Comparison of ENCODE assay signal across 24 mouse cellular contexts in genomic region chr3:152284759-152285158, GRCm38 (mm10). TPM values are rescaled to one million over a fixed set of nuclear protein-coding genes. Genes with fewer than 3 reads are reported as not detected.
"Had no signal": no experiment of that assay in that cellular context is flagged by ENCODE, and none has a peak within 500 bp of the region (broad histone marks: within the 10 kb centered on the region; RNA-seq: fewer than 3 reads in every experiment).

No protein-coding gene starts in this region.

- H3K4me2 ChIP-seq: heart, embryonic 11.5 days; heart, embryonic 13.5 days; heart, embryonic 15.5 days; hindbrain, embryonic 12.5 days; hindbrain, embryonic 14.5 days; intestine, embryonic 15.5 days; limb, embryonic 12.5 days; liver, embryonic 11.5 days; liver, embryonic 13.5 days had no signal

- H3K4me3 ChIP-seq: heart, adult 2 months; heart, embryonic 13.5 days; heart, embryonic 15.5 days; hindbrain, embryonic 10.5 days; hindbrain, embryonic 12.5 days; intestine, embryonic 15.5 days; layer of hippocampus, adult 2 months; left cerebral cortex, adult 2 months; limb, embryonic 10.5 days; limb, embryonic 12.5 days; liver, embryonic 13.5 days had no signal

- DNase-seq: gastrocnemius, postnatal 14 days; heart, adult 2 months; heart, postnatal 14 days; heart, postnatal 4 days; kidney, adult 18-20 months; kidney, adult 8-10 months; kidney, postnatal 10 days; kidney, postnatal 25 days; kidney, postnatal 4 days; liver; liver, embryonic 13.5 days had no signal

- H3K27me3 ChIP-seq: heart, embryonic 13.5 days; heart, embryonic 15.5 days; hindbrain, embryonic 12.5 days; intestine, embryonic 15.5 days; limb, embryonic 12.5 days; liver, embryonic 13.5 days had no signal

- H3K27ac ChIP-seq: heart, adult 2 months; heart, embryonic 13.5 days; heart, embryonic 15.5 days; hindbrain, embryonic 10.5 days; hindbrain, embryonic 12.5 days; hindbrain, embryonic 14.5 days; intestine, embryonic 15.5 days; layer of hippocampus, adult 2 months; left cerebral cortex, adult 2 months; limb, embryonic 10.5 days; limb, embryonic 12.5 days; liver, embryonic 13.5 days had no signal

- H3K36me3 ChIP-seq: intestine, embryonic 15.5 days had no signal

RNA-seq across cellular contexts. Expression of gene Nexn, which starts 18.6 kb away (rescaled TPM):
- total RNA-seq: granulocyte monocyte progenitor cell, adult 5-6 weeks had no signal
